Mouse (Mus musculus): ENCODE measurements around the gene Fbxl20.

DNA sequence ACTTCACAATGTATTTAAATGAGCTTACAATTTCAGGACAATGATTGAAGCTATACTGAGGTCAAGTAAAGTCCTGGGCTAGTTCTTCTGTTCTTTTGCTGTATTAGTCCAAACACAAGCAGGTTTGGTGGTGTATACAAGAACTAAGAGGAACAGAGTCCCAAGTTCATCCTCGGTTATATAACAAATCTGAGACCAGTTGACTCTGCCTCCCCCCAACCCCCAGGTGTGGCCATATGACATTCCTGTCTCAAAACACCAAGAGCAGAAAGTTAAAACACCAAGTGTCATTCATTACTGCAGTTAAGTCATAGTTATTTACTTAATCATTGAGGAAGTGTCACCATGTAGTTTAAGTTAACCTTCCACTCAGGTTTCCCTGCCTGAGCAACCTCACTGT lies 18.2 kb upstream of the Fbxl20 start:
- TF ChIP-seq CTCF (IDR thresholded peaks at IDR 0.05; ENCODE audit: low read depth), result no peak
- no peak for TF ChIP-seq EP300 (IDR thresholded peaks at IDR 0.05; ENCODE audit: low read depth)
